Mouse (Mus musculus) lung, postnatal 0 days (tissue): ENCODE measurements around the gene Ippk. TPM values are rescaled to one million over a fixed set of nuclear protein-coding genes. Genes with fewer than 3 reads are reported as not detected.

Experiments used
- ATAC-seq: fragments of 200-750 bp; cut with Nextera tagmentation; 2 replicates; pipeline ENCODE4 v1.8.0; 2017; ENCODE audit warnings: moderate library complexity
- DNase-seq: peaks from one replicate; pipeline ENCODE4 v3.0.0-alpha.2; 2016; ENCODE audit warnings: low spot score
- H3K27ac ChIP-seq: fragments of 300-500 bp; sonication (generic); 2 replicates; pipeline ENCODE4 v1.5.1; 2014; ENCODE audit warnings: antibody characterized with exemption, mild to moderate bottlenecking, low read length, mixed read lengths
- H3K27me3 ChIP-seq: fragments of 300-500 bp; sonication (generic); replicated peaks from 2 replicates; pipeline ENCODE4 v1.6.1; 2014; ENCODE audit warnings: low read length, mixed read lengths; ENCODE audit not compliant: insufficient read depth
- H3K36me3 ChIP-seq: fragments of 300-500 bp; sonication (generic); 2 replicates; pipeline ENCODE4 v1.6.1; 2014; ENCODE audit warnings: low read length, mixed read lengths; ENCODE audit not compliant: insufficient read depth
- H3K4me1 ChIP-seq: fragments of 300-500 bp; sonication (generic); 2 replicates; pipeline ENCODE4 v1.6.1; 2014; ENCODE audit warnings: antibody characterized with exemption, low read depth, low read length, mixed read lengths; ENCODE audit not compliant: insufficient read depth
- H3K4me2 ChIP-seq: fragments of 300-500 bp; sonication (generic); replicated peaks from 2 replicates; pipeline ENCODE4 v1.6.1; 2014; ENCODE audit warnings: low read depth, mild to moderate bottlenecking, low read length, moderate library complexity, mixed read lengths
- H3K4me3 ChIP-seq: fragments of 300-500 bp; sonication (generic); 2 replicates; pipeline ENCODE4 v1.5.1; 2014; ENCODE audit warnings: low read depth, low read length
- H3K9ac ChIP-seq: fragments of 300-500 bp; sonication (generic); replicated peaks from 2 replicates; pipeline ENCODE4 v1.6.1; 2014; ENCODE audit warnings: low read depth, mild to moderate bottlenecking
- H3K9me3 ChIP-seq: fragments of 300-500 bp; sonication (generic); 2 replicates; pipeline ENCODE4 v1.6.1; 2016; ENCODE audit warnings: low read length, mixed read lengths
- CTCF ChIP-seq: IDR thresholded peaks from 2 replicates; pipeline ENCODE4 v1.5.1; 2016; ENCODE audit warnings: antibody characterized with exemption, mild to moderate bottlenecking
- EP300 ChIP-seq: IDR thresholded peaks from 2 replicates; pipeline ENCODE4 v1.6.1; 2016; ENCODE audit warnings: antibody characterized with exemption, mild to moderate bottlenecking, control low read depth
- WGBS: fragments of 180-500 bp; shearing (Covaris S2); extraction: QIAGEN DNeasy Blood & Tissue Kit; methylation state at CpG from one replicate; pipeline ENCODE4 v1.1.7; 2014; 5-methylcytosine and 5-hydroxymethylcytosine counted together
- polyA plus RNA-seq: library from polyadenylated mRNA; unstranded; fragments of >200 nt; fragmentation: Nextera tagmentation; extraction: Ambion mirVana; gene quantifications from 2 replicates; pipeline ENCODE4 v1.2.1, GENCODE M21; 2015

The Ippk gene
- polyA plus RNA-seq, 1 experiment from 2014 or later: 12.6 TPM

GRCm38 (mm10) chr13:49480057-49480456, 59.0 kb downstream of the Ippk start:
- H3K9ac ChIP-seq: no peak overlapping the region
- peak overlapping the region; percentile 87; the same call in 1 of the 2 replicates for H3K27ac ChIP-seq
- H3K4me3 ChIP-seq: no peak overlapping the region
- no peaks in the 10 kb centered on the region for H3K36me3 ChIP-seq
- WGBS: 16% methylated on average over 2 of the region's 2 CpGs
- peak; percentile 98 for DNase-seq
- TF ChIP-seq CTCF: no peak
- peak; percentile 94 for TF ChIP-seq EP300
- H3K4me2 ChIP-seq: no peak overlapping the region
- no peaks in the 10 kb centered on the region for H3K9me3 ChIP-seq
- peak; percentile 99 for ATAC-seq
- H3K27me3 ChIP-seq: no peaks in the 10 kb centered on the region
- H3K4me1 ChIP-seq: peaks cover 12% of the 10 kb centered on the region; the same call in 1 of the 2 replicates

- DNase-seq: peak; percentile 69
These were observed 59.5 kb downstream of the Ippk start for GRCm38 (mm10) chr13:49480551-49480950.

GRCm38 (mm10) chr13:49485388-49485787, 64.3 kb downstream of the Ippk start:
- no peak overlapping the region for H3K4me2 ChIP-seq
- WGBS: 59% methylated on average over 5 of the region's 5 CpGs
- peak; percentile 57; the same call in 1 of the 2 replicates for ATAC-seq
- H3K9me3 ChIP-seq: no peaks in the 10 kb centered on the region
- H3K27ac ChIP-seq: 0 out of 2 replicates have a peak overlapping the region, but pooled peaks have one; percentile 7
- TF ChIP-seq EP300 (no peak), CTCF (no peak)
- no peaks in the 10 kb centered on the region for H3K36me3 ChIP-seq
- no peak overlapping the region for H3K9ac ChIP-seq
- no peaks in the 10 kb centered on the region for H3K27me3 ChIP-seq
- no peak overlapping the region for H3K4me3 ChIP-seq
- DNase-seq: peak; percentile 30
- H3K4me1 ChIP-seq: 0 out of 2 replicates have a peak, but pooled peaks cover 5% of the 10 kb centered on the region

More at GRCm38 (mm10) chr13:49480551-49480950, 59.5 kb downstream of the Ippk start:
- TF ChIP-seq CTCF (no peak), EP300 (no peak)
- ATAC-seq: peak; percentile 57
- Histone ChIP-seq H3K4me1 (peaks cover 12% of the 10 kb centered on the region; the same call in 1 of the 2 replicates), H3K4me2 (no peak overlapping the region), H3K4me3 (no peak overlapping the region), H3K9me3 (no peaks in the 10 kb centered on the region), H3K27ac (peak overlapping the region; percentile 87), H3K27me3 (no peaks in the 10 kb centered on the region), H3K9ac (no peak overlapping the region), H3K36me3 (no peaks in the 10 kb centered on the region)
- WGBS: 39% methylated on average over 5 of the region's 5 CpGs

GRCm38 (mm10) chr13:49492376-49493368, 71.6 kb downstream of the Ippk start, which contains the start of gene Tes3-ps:
Gene Tes3-ps (plus strand): TSS chr13:49493318.
- TF ChIP-seq EP300 (no peak), CTCF (no peak)
- H3K4me3 ChIP-seq: no peak within 1 kb of the TSS
- H3K27me3 ChIP-seq: no peaks in the 10 kb centered on the region
- H3K9me3 ChIP-seq: no peaks in the 10 kb centered on the region
- WGBS: 61% methylated on average over 6 of the region's 6 CpGs
- no peak within 1 kb of the TSS for H3K27ac ChIP-seq
- ATAC-seq (no peak; the same call in 1 of the 2 replicates), DNase-seq (no peak)
- no peaks in the 10 kb centered on the region for H3K36me3 ChIP-seq
- no peak within 1 kb of the TSS for H3K4me2 ChIP-seq
- no peak within 1 kb of the TSS for H3K9ac ChIP-seq
- H3K4me1 ChIP-seq: no peaks in the 10 kb centered on the region

GRCm38 (mm10) chr13:49504510-49504909, 83.5 kb downstream of the Ippk start, which contains the start of gene Ecm2:
Gene Ecm2 (plus strand): TSS chr13:49504810.
- no peaks in the 10 kb centered on the region for H3K9me3 ChIP-seq
- no peaks in the 10 kb centered on the region for H3K36me3 ChIP-seq
- peak within 1 kb of the TSS; percentile 19 for H3K4me3 ChIP-seq
- H3K4me1 ChIP-seq: no peaks in the 10 kb centered on the region; the same call in 1 of the 2 replicates
- peak within 1 kb of the TSS; percentile 27; the same call in 1 of the 2 replicates for H3K4me2 ChIP-seq
- peak within 1 kb of the TSS; percentile 38; the same call in 1 of the 2 replicates for H3K27ac ChIP-seq
- DNase-seq: no peak
- no peaks in the 10 kb centered on the region for H3K27me3 ChIP-seq
- WGBS: 47% methylated on average over 4 of the region's 4 CpGs
- 0 out of 2 replicates have a peak within 1 kb of the TSS, but pooled peaks have one; percentile 26 for H3K9ac ChIP-seq
- TF ChIP-seq EP300: no peak
- no peak for TF ChIP-seq CTCF
- no peak for ATAC-seq

- WGBS: 69% methylated on average over 4 of the region's 4 CpGs
- no peaks in the 10 kb centered on the region for H3K27me3 ChIP-seq
- TF ChIP-seq CTCF (no peak), EP300 (no peak)
- ATAC-seq: no peak
- H3K9ac ChIP-seq: no peak overlapping the region
- H3K9me3 ChIP-seq: no peaks in the 10 kb centered on the region
- H3K4me2 ChIP-seq: 0 out of 2 replicates have a peak overlapping the region, but pooled peaks have one; percentile 0
- H3K36me3 ChIP-seq: no peaks in the 10 kb centered on the region
- no peak overlapping the region for H3K27ac ChIP-seq
- H3K4me1 ChIP-seq: no peaks in the 10 kb centered on the region; the same call in 1 of the 2 replicates
- no peak for DNase-seq
- H3K4me3 ChIP-seq: no peak overlapping the region
These were observed 84.7 kb downstream of the Ippk start for GRCm38 (mm10) chr13:49505776-49506175.
